Mouse (Mus musculus) CH12.LX (cell line): ENCODE measurements around the gene Zfp846. TPM values are rescaled to one million over a fixed set of nuclear protein-coding genes. Genes with fewer than 3 reads are reported as not detected.

Experiments used
- DNase-seq: peaks from one replicate; pipeline ENCODE4 v3.0.0-alpha.2; 2013; ENCODE audit errors: extremely low read depth
- H3K27ac ChIP-seq: 2 replicates; pipeline ENCODE4 v1.5.1; 2012; ENCODE audit warnings: low read depth, mild to moderate bottlenecking, control low read depth, moderate library complexity; ENCODE audit not compliant: insufficient read depth
- H3K27me3 ChIP-seq: replicated peaks from 2 replicates; pipeline ENCODE3; 2012; ENCODE audit warnings: inconsistent platforms
- H3K36me3 ChIP-seq, 2 experiments: replicated peaks in 1 of 2; 2 replicates each; pipeline versions ENCODE3 to v1.6.1; 2012; ENCODE audit warnings: inconsistent platforms in 1 of 2, low read length in 1 of 2, mild to moderate bottlenecking in 1 of 2, mixed read lengths in 1 of 2, moderate library complexity in 1 of 2; ENCODE audit not compliant: control insufficient read depth in 1 of 2, insufficient read depth in 1 of 2
- H3K4me1 ChIP-seq, 2 experiments: 2 replicates each; pipeline ENCODE4 v1.6.1; 2012; ENCODE audit warnings: inconsistent platforms in 1 of 2, moderate library complexity in 1 of 2; ENCODE audit not compliant: insufficient read depth in 2 of 2, control insufficient read depth in 1 of 2
- H3K4me2 ChIP-seq: 2 replicates; pipeline ENCODE4 v1.6.1; 2012; ENCODE audit warnings: low read depth, mild to moderate bottlenecking, control low read depth; ENCODE audit not compliant: poor library complexity, insufficient read depth, severe bottlenecking
- H3K4me3 ChIP-seq, 3 experiments: fragments of 150-350 bp in 1 of 3; sonication (generic) in 1 of 3; replicated peaks in 1 of 3; 2 replicates each; pipeline versions ENCODE3 to v1.5.1; 2011 to 2012; ENCODE audit warnings: low read depth in 2 of 3, low read length in 2 of 3, mild to moderate bottlenecking in 2 of 3, moderate library complexity in 2 of 3, control low read depth in 1 of 3, improper control_type of control experiment in 1 of 3, inconsistent platforms in 1 of 3, mixed read lengths in 1 of 3; ENCODE audit not compliant: poor library complexity in 1 of 3
- H3K79me2 ChIP-seq: replicated peaks from 2 replicates; pipeline ENCODE4 v1.6.1; 2012; ENCODE audit warnings: mild to moderate bottlenecking, moderate library complexity; ENCODE audit not compliant: control insufficient read depth, poor library complexity, insufficient read depth, severe bottlenecking; ENCODE audit errors: extremely low read depth
- H3K9ac ChIP-seq: 2 replicates; pipeline ENCODE4 v1.6.1; 2012; ENCODE audit warnings: low read depth, mild to moderate bottlenecking, control low read depth, moderate library complexity; ENCODE audit not compliant: insufficient read depth
- H3K9me3 ChIP-seq: replicated peaks from 2 replicates; pipeline ENCODE3; 2012; ENCODE audit warnings: low read length, inconsistent platforms, mixed read lengths
- BHLHE40 ChIP-seq: IDR thresholded peaks from 2 replicates; pipeline ENCODE4 v1.6.1; 2011; ENCODE audit warnings: mild to moderate bottlenecking, low read depth, low read length, improper control_type of control experiment
- CHD1 ChIP-seq: IDR thresholded peaks from 2 replicates; pipeline ENCODE4 v1.6.1; 2012; ENCODE audit warnings: low read depth, low read length, improper control_type of control experiment, inconsistent platforms
- CTCF ChIP-seq, 2 experiments: IDR thresholded peaks in 1 of 2; conservative IDR thresholded peaks in 1 of 2; 2 replicates each; pipeline ENCODE4 v1.5.1; 2011 to 2012; ENCODE audit warnings: low read depth in 2 of 2, low read length in 2 of 2, improper control_type of control experiment in 1 of 2, inconsistent platforms in 1 of 2, mild to moderate bottlenecking in 1 of 2, moderate library complexity in 1 of 2
- ELF1 ChIP-seq: IDR thresholded peaks from 2 replicates; pipeline ENCODE4 v1.6.1; 2014; ENCODE audit warnings: low read depth, mild to moderate bottlenecking, inconsistent platforms, low read length, improper control_type of control experiment
- EP300 ChIP-seq: IDR thresholded peaks from 2 replicates; pipeline ENCODE4 v1.6.1; 2011; ENCODE audit warnings: low read length, improper control_type of control experiment
- ETS1 ChIP-seq: conservative IDR thresholded peaks from 2 replicates; pipeline ENCODE4 v1.6.1; 2012; ENCODE audit warnings: low read depth, mild to moderate bottlenecking, inconsistent platforms, low read length, improper control_type of control experiment, moderate library complexity
- GABPA ChIP-seq: IDR thresholded peaks from 2 replicates; pipeline ENCODE4 v1.6.1; 2012; ENCODE audit warnings: low read depth, low read length, improper control_type of control experiment, inconsistent platforms; ENCODE audit not compliant: insufficient replicate concordance
- HCFC1 ChIP-seq: IDR thresholded peaks from 2 replicates; pipeline ENCODE4 v1.6.1; 2012; ENCODE audit warnings: low read depth, mild to moderate bottlenecking, inconsistent platforms, low read length, improper control_type of control experiment
- JUN ChIP-seq: IDR thresholded peaks from 2 replicates; pipeline ENCODE4 v1.6.1; 2011; ENCODE audit warnings: low read depth, mild to moderate bottlenecking, low read length, improper control_type of control experiment, moderate library complexity; ENCODE audit not compliant: insufficient read depth
- JUND ChIP-seq: conservative IDR thresholded peaks from 2 replicates; pipeline ENCODE4 v1.6.1; 2011; ENCODE audit warnings: low read depth, low read length, improper control_type of control experiment
- KAT2A ChIP-seq: IDR thresholded peaks from 2 replicates; pipeline ENCODE4 v1.6.1; 2012; ENCODE audit warnings: low read length, improper control_type of control experiment, inconsistent platforms; ENCODE audit not compliant: insufficient replicate concordance
- MAX ChIP-seq: IDR thresholded peaks from 2 replicates; pipeline ENCODE4 v1.6.1; 2011; ENCODE audit warnings: low read length, improper control_type of control experiment
- MAZ ChIP-seq: IDR thresholded peaks from 2 replicates; pipeline ENCODE4 v1.6.1; 2012; ENCODE audit warnings: low read depth, mild to moderate bottlenecking, inconsistent platforms, low read length, improper control_type of control experiment, moderate library complexity
- MEF2A ChIP-seq: IDR thresholded peaks from 2 replicates; pipeline ENCODE4 v1.6.1; 2014; ENCODE audit warnings: low read depth, mild to moderate bottlenecking, inconsistent platforms, low read length, improper control_type of control experiment, borderline replicate concordance
- MXI1 ChIP-seq: IDR thresholded peaks from 2 replicates; pipeline ENCODE4 v1.6.1; 2011; ENCODE audit warnings: mild to moderate bottlenecking, low read depth, low read length, improper control_type of control experiment
- MYC ChIP-seq: IDR thresholded peaks from 2 replicates; pipeline ENCODE4 v1.6.1; 2011; ENCODE audit warnings: low read depth, mild to moderate bottlenecking, improper control_type of control experiment, low read length
- NELFE ChIP-seq: IDR thresholded peaks from 2 replicates; pipeline ENCODE4 v1.6.1; 2011; ENCODE audit warnings: low read depth, low read length, improper control_type of control experiment
- NRF1 ChIP-seq: IDR thresholded peaks from 2 replicates; pipeline ENCODE4 v1.6.1; 2014; ENCODE audit warnings: low read depth, mild to moderate bottlenecking, inconsistent platforms, low read length, improper control_type of control experiment, moderate library complexity
- PAX5 ChIP-seq: IDR thresholded peaks from 2 replicates; pipeline ENCODE4 v1.6.1; 2012; ENCODE audit warnings: low read length, inconsistent platforms, mixed read lengths
- POLR2A ChIP-seq: IDR thresholded peaks from 2 replicates; pipeline ENCODE4 v1.6.1; 2011; ENCODE audit warnings: low read depth, mild to moderate bottlenecking, improper control_type of control experiment, low read length
- RAD21 ChIP-seq: IDR thresholded peaks from 2 replicates; pipeline ENCODE4 v1.6.1; 2011; ENCODE audit warnings: low read depth, mild to moderate bottlenecking, low read length, improper control_type of control experiment, moderate library complexity
- RCOR1 ChIP-seq: conservative IDR thresholded peaks from 2 replicates; pipeline ENCODE4 v1.6.1; 2012; ENCODE audit warnings: low read depth, mild to moderate bottlenecking, inconsistent platforms, low read length, improper control_type of control experiment
- SMC3 ChIP-seq: IDR thresholded peaks from 2 replicates; pipeline ENCODE4 v1.6.1; 2011; ENCODE audit warnings: low read depth, low read length, improper control_type of control experiment
- TBP ChIP-seq: conservative IDR thresholded peaks from 2 replicates; pipeline ENCODE4 v1.6.1; 2011; ENCODE audit warnings: low read depth, low read length, improper control_type of control experiment
- TCF12 ChIP-seq: IDR thresholded peaks from 2 replicates; pipeline ENCODE4 v1.6.1; 2014; ENCODE audit warnings: low read depth, mild to moderate bottlenecking, inconsistent platforms, low read length, improper control_type of control experiment
- UBTF ChIP-seq: IDR thresholded peaks from 2 replicates; pipeline ENCODE4 v1.6.1; 2012; ENCODE audit warnings: low read depth, mild to moderate bottlenecking, inconsistent platforms, low read length, improper control_type of control experiment, moderate library complexity
- USF1 ChIP-seq: IDR thresholded peaks from 2 replicates; pipeline ENCODE4 v1.6.1; 2014; ENCODE audit warnings: low read depth, mild to moderate bottlenecking, inconsistent platforms, low read length, improper control_type of control experiment
- ZC3H11A ChIP-seq: IDR thresholded peaks from 2 replicates; pipeline ENCODE4 v1.6.1; 2012; ENCODE audit warnings: low read depth, mild to moderate bottlenecking, inconsistent platforms, low read length, improper control_type of control experiment
- ZKSCAN1 ChIP-seq: IDR thresholded peaks from 2 replicates; pipeline ENCODE4 v1.6.1; 2012; ENCODE audit warnings: low read depth, inconsistent platforms, low read length, improper control_type of control experiment, borderline replicate concordance
- ZMIZ1 ChIP-seq: IDR thresholded peaks from 2 replicates; pipeline ENCODE4 v1.6.1; 2012; ENCODE audit warnings: low read depth, mild to moderate bottlenecking, inconsistent platforms, low read length, improper control_type of control experiment
- ZNF384 ChIP-seq: IDR thresholded peaks from 2 replicates; pipeline ENCODE4 v1.6.1; 2012; ENCODE audit warnings: low read depth, low read length, improper control_type of control experiment, inconsistent platforms
- dilution Hi-C: fragments of 300-500 bp; cut with MboI; formaldehyde crosslinking; loops from 2 replicates; pipeline ENCODE4 v1.14.3; 2020; ENCODE audit warnings: low sequenced_read_pairs; ENCODE audit not compliant: extremely low pct_unique_long_range_greater_than_20kb, extremely low pct_ligation_motif_present
- in situ Hi-C: fragments of 300-500 bp; cut with MboI; formaldehyde crosslinking; loops from 3 replicates; pipeline ENCODE4 v1.14.3; 2019; ENCODE audit warnings: low sequenced_read_pairs, low pct_ligation_motif_present, low pct_unique_long_range_greater_than_20kb, mixed read lengths
- polyA plus RNA-seq: library from polyadenylated mRNA; unstranded; fragments of >175 nt; gene quantifications from 2 replicates; pipeline ENCODE4 v1.2.1, GENCODE M21; 2012; ENCODE audit warnings: low read depth; ENCODE audit not compliant: insufficient read length
- total RNA-seq, 2 experiments: library from RNA; depleted of rRNA; stranded (reverse); fragments of 300-350 nt in 1 of 2; fragments of >200 nt in 1 of 2; gene quantifications; 2 replicates each; pipeline ENCODE4 v1.2.3; 2012 to 2014

Zfp846 gene
- total and polyA plus RNA-seq, 3 experiments, result 2.8 to 4.9 (median 4.8) TPM

DNA sequence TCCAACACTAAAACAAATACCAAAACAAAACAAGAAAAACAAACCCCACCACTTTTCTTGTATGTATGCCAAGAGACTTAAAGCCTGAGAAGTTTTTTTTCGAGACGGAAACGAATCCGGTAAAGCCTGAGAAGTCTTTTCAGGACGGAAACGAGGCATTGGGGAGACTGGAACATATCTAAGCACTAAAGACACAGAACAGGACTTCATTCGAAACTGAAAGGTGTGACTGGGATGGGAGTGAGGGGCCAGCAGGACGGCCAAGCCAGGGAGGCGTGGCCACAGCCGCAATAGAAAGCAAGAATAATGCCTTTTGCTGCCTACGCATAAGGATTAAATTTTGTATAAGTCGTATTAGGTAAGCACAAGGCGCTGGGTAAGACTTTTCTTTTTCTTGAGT is 62.7 kb downstream of the Zfp846 start:
- peaks cover 49% of the 10 kb centered on the region for H3K79me2 ChIP-seq
- H3K36me3 ChIP-seq, result peaks cover 18 to 52% of the 10 kb centered on the region in 2 experiments
- in situ Hi-C loops (no loop called here), dilution Hi-C loops (no loop called here)
- peak overlapping the region; percentile 80 to 88 (median 84) for H3K4me3 ChIP-seq
- H3K27ac ChIP-seq, result no peak overlapping the region
- H3K9ac ChIP-seq, result peak overlapping the region; percentile 65
- no peaks in the 10 kb centered on the region for H3K9me3 ChIP-seq
- TF ChIP-seq JUN, result no peak
- TF ChIP-seq KAT2A, result no peak
- TF ChIP-seq ZNF384, result no peak
- TF ChIP-seq JUND, result no peak
- no peak for TF ChIP-seq USF1
- no peaks in the 10 kb centered on the region for H3K27me3 ChIP-seq
- H3K4me1 ChIP-seq, result peaks cover 0 to 27% of the 10 kb centered on the region in 2 experiments; a peak in 2 of 4 replicates
- H3K4me2 ChIP-seq, result peak overlapping the region; percentile 99
- DNase-seq, result no peak

DNA sequence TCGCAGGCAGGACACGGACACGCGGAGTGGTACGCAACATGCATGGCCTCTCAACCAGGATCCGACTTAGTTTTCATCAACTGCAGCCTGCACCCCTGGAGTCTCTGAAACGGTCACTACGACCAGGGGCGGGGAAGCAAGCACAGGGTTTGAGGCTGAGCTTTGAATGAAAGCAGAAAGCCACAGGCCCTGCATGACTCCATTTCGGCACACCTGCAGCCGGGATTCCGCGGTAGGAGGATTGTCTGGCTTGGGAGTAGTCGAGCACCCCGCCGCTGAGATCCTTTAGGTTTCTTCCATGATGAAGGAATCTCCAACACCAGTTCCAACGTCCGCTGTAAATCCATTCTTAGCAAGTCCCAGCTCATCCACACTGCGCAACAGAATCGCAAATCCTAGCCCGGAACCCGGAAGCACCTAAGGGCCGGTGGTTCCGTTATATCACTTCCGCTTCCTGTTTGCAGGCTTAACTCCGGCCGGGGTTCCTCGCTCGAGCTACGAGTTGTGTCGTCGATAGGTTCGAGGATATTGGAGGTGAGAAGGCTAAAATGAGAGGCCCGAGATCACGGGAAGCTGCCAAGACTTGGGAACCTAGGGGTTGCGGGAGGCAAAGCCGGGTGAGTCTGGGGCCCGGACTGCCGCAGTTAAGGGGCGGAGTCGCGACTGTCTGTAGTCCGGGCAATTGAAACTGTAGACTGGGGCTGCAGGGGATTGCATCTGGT is 63.4 kb downstream of the Zfp846 start, which contains the start of gene Fbxl12:
Gene Fbxl12, minus strand, starts transcription at position 408 of the 722 bp plus-strand sequence.
- Histone ChIP-seq H3K4me3 (peak within 1 kb of the TSS; percentile 80 to 88 (median 84)), H3K4me2 (peak within 1 kb of the TSS; percentile 99), H3K27ac (peak within 1 kb of the TSS; percentile 12; the same call in 1 of the 2 replicates), H3K27me3 (no peaks in the 10 kb centered on the region), H3K9me3 (no peaks in the 10 kb centered on the region), H3K4me1 (peaks cover 0 to 27% of the 10 kb centered on the region in 2 experiments; a peak in 2 of 4 replicates), H3K36me3 (peaks cover 15 to 52% of the 10 kb centered on the region in 2 experiments), H3K9ac (peak within 1 kb of the TSS; percentile 65), H3K79me2 (peaks cover 49% of the 10 kb centered on the region)
- in situ Hi-C loops (no loop called here), dilution Hi-C loops (no loop called here)
- DNase-seq, result peak; percentile 88
- TF ChIP-seq GABPA (no peak), KAT2A (peak; percentile 66; the same call in 1 of the 2 replicates), ETS1 (no peak), MXI1 (peak; percentile 85; the same call in 1 of the 2 replicates), MAX (no peak), ZMIZ1 (peak; percentile 70), EP300 (no peak), MYC (no peak; the same call in 1 of the 2 replicates), JUND (no peak), CTCF (conservative IDR thresholded peaks at IDR 0.05 in 1 of 2, IDR thresholded peaks at IDR 0.05 in 1 of 2; ENCODE audit: low read depth in 2 of 2, low read length in 2 of 2) (no peak), TBP (peak; percentile 72), MEF2A (no peak), RAD21 (no peak), NRF1 (peak; percentile 57; the same call in 1 of the 2 replicates), MAZ (no peak), UBTF (no peak), PAX5 (no peak), POLR2A (peak; percentile 93), TCF12 (peak; percentile 43), BHLHE40 (no peak), ZC3H11A (no peak), ELF1 (peak; percentile 99), ZKSCAN1 (no peak), JUN (no peak), RCOR1 (no peak), SMC3 (no peak), CHD1 (no peak), NELFE (peak; percentile 87), HCFC1 (peak; percentile 89)
